Mouse (Mus musculus): Measurements from ENCODE around the gene Usp37. TPM values are rescaled to one million over a fixed set of nuclear protein-coding genes. Genes with fewer than 3 reads are reported as not detected.

The Usp37 gene
- total and polyA plus RNA-seq, 2 experiments from 2014 or later = 18.5 to 19.3 TPM

DNA sequence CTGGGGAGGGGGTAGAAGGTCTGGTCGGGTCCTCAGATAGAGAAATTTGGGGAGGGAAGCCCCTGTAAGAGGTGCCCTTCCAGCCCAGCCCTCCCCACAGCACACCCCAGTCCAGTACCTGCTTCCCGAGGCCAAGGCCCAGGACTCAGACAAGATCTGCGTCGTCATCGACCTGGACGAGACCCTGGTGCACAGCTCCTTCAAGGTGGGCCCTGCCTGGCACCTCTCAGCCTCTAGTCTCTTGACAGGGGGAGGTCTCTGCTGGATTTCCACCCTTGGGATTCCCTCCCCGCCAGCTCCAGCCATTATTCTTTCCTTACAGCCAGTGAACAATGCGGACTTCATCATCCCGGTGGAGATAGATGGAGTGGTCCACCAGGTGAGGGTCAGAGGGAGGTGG lies 150.4 kb downstream of the Usp37 start:
- 0 out of 2 replicates have a peak, but pooled peaks cover 13% of the 10 kb centered on the region for H3K27me3 ChIP-seq (ENCODE audit: insufficient read depth, low read length)
- H3K9ac ChIP-seq (replicated peaks; ENCODE audit: low read length, poor library complexity, severe bottlenecking) = no peak overlapping the region
- no peaks in the 10 kb centered on the region for H3K36me3 ChIP-seq (ENCODE audit: insufficient read depth, low read length)
- peaks cover 6% of the 10 kb centered on the region for H3K4me1 ChIP-seq (ENCODE audit: insufficient read depth, low read length)
- H3K4me3 ChIP-seq (ENCODE audit: low read depth, low read length) = no peak overlapping the region
- WGBS = 89% methylated on average over 9 of the region's 9 CpGs
- no peaks in the 10 kb centered on the region for H3K9me3 ChIP-seq (ENCODE audit: low read length)
- no peak overlapping the region for H3K27ac ChIP-seq (ENCODE audit: low read depth, low read length)
- ATAC-seq (ENCODE audit: low FRiP score) = no peak
- TF ChIP-seq CTCF (IDR thresholded peaks at IDR 0.05) = no peak
- no peak overlapping the region for H3K4me2 ChIP-seq (ENCODE audit: low read depth, low read length, poor library complexity, severe bottlenecking)
- DNase-seq (ENCODE audit: low spot score) = no peak

DNA sequence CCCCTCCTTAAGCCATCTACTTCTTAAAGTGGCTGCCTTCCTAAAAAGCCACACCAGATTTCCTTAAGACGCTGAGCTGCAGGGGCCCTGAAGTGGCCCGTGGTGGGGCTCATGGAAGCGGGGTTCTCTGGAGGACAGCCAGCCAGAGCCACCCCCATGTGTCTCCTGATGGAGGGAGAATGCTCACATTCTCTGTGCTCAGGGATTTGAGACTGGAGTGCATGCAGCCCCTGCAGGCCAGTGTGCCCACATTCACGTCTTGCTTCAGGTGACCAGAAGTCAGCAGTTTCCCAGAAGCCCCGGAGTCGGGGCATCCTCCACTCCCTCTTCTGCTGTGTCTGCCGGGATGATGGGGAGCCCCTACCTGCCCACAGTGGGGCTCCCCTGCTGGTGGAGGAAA lies 151.1 kb downstream of the Usp37 start:
- Histone ChIP-seq H3K4me2 (ENCODE audit: low read depth, low read length, poor library complexity, severe bottlenecking) (peak overlapping the region; percentile 97), H3K4me3 (ENCODE audit: low read depth, low read length) (peak overlapping the region; percentile 86; the same call in 1 of the 2 replicates), H3K27me3 (ENCODE audit: insufficient read depth, low read length) (0 out of 2 replicates have a peak, but pooled peaks cover 13% of the 10 kb centered on the region), H3K27ac (ENCODE audit: low read depth, low read length) (no peak overlapping the region), H3K4me1 (ENCODE audit: insufficient read depth, low read length) (peaks cover 6% of the 10 kb centered on the region), H3K9me3 (ENCODE audit: low read length) (no peaks in the 10 kb centered on the region), H3K9ac (replicated peaks; ENCODE audit: low read length, poor library complexity, severe bottlenecking) (0 out of 2 replicates have a peak overlapping the region, but pooled peaks have one; percentile 67), H3K36me3 (ENCODE audit: insufficient read depth, low read length) (no peaks in the 10 kb centered on the region)
- peak; percentile 1; the same call in 1 of the 2 replicates for TF ChIP-seq CTCF (IDR thresholded peaks at IDR 0.05)
- DNase-seq (ENCODE audit: low spot score) = no peak
- ATAC-seq (ENCODE audit: low FRiP score) = no peak
- 38% methylated on average over 7 of the region's 7 CpGs for WGBS

DNA sequence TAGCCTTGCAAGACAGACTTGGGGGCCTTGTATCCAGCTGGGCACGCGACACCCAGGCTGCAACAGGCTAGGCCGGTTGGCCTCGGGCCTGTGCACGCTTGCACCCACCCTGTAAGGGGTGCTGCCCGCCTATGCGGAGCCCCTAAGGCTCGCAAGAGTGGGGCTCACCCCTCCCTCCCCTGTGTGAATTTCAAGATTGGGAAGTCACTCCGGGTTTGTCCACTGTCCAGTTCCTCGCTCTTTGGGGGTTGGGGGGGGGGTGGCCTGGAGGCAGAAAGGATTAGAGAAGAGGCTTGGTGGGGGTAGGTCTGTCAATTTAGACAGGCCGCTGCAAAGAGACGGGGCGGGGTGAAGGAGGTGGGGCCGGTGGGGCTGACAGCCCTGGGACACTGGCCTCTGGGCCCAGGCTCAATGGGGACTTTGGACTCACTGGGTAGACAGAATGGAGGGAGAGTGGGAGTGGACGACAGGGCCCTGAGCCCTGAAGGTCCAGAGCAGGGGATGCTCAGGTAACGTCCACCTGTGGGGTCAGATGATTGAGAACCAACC lies 151.6 kb downstream of the Usp37 start:
- DNase-seq (ENCODE audit: low spot score) = no peak
- Histone ChIP-seq H3K4me3 (ENCODE audit: low read depth, low read length) (peak overlapping the region; percentile 86), H3K27ac (ENCODE audit: low read depth, low read length) (0 out of 2 replicates have a peak overlapping the region, but pooled peaks have one; percentile 76), H3K9ac (replicated peaks; ENCODE audit: low read length, poor library complexity, severe bottlenecking) (peak overlapping the region; percentile 67), H3K36me3 (ENCODE audit: insufficient read depth, low read length) (no peaks in the 10 kb centered on the region), H3K9me3 (ENCODE audit: low read length) (no peaks in the 10 kb centered on the region), H3K27me3 (ENCODE audit: insufficient read depth, low read length) (0 out of 2 replicates have a peak, but pooled peaks cover 13% of the 10 kb centered on the region), H3K4me1 (ENCODE audit: insufficient read depth, low read length) (peaks cover 6% of the 10 kb centered on the region), H3K4me2 (ENCODE audit: low read depth, low read length, poor library complexity, severe bottlenecking) (peak overlapping the region; percentile 97)
- WGBS = 1% methylated on average over 15 of the region's 16 CpGs
- TF ChIP-seq CTCF (IDR thresholded peaks at IDR 0.05) = no peak
- ATAC-seq (ENCODE audit: low FRiP score) = 0 out of 2 replicates have a peak, but pooled peaks have one; percentile 14

DNA sequence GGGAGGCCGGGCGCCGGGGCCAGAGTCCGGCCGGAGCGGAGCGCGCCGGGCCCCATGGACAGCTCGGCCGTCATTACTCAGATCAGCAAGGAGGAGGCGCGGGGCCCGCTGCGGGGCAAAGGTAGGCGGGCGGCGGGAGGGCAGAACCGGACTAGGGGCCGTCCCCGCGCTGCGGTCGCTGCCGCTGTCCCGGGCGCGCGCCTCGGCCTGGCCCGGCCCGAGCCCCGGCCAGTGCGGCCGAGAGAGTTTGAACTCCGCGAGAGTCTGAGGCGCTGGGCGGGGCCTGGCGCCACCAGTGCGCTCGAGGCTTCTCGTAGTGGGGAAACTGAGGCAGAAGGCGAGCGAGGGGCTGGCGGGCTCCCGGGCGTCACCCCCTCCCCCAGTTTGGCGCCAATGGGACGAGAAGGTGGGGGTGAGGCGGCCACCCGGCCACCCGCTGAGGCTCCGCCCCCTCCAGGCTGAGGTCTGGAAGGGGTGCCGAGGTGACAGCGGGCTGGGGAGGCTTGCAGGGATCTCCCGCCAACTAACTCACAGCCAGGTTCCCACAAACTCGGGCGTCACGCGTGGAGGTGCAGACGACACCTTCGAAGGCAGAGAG lies 152.1 kb downstream of the Usp37 start:
- Histone ChIP-seq H3K27me3 (ENCODE audit: insufficient read depth, low read length) (0 out of 2 replicates have a peak, but pooled peaks cover 13% of the 10 kb centered on the region), H3K27ac (ENCODE audit: low read depth, low read length) (peak overlapping the region; percentile 76), H3K4me2 (ENCODE audit: low read depth, low read length, poor library complexity, severe bottlenecking) (peak overlapping the region; percentile 97), H3K36me3 (ENCODE audit: insufficient read depth, low read length) (no peaks in the 10 kb centered on the region), H3K9me3 (ENCODE audit: low read length) (no peaks in the 10 kb centered on the region), H3K4me1 (ENCODE audit: insufficient read depth, low read length) (peaks cover 6% of the 10 kb centered on the region), H3K9ac (replicated peaks; ENCODE audit: low read length, poor library complexity, severe bottlenecking) (peak overlapping the region; percentile 67), H3K4me3 (ENCODE audit: low read depth, low read length) (peak overlapping the region; percentile 86)
- DNase-seq (ENCODE audit: low spot score) = peak; percentile 11
- peak; percentile 47 for ATAC-seq (ENCODE audit: low FRiP score)
- TF ChIP-seq CTCF (IDR thresholded peaks at IDR 0.05) = no peak
- under 1% methylated on average over 28 of the region's 63 CpGs for WGBS

DNA sequence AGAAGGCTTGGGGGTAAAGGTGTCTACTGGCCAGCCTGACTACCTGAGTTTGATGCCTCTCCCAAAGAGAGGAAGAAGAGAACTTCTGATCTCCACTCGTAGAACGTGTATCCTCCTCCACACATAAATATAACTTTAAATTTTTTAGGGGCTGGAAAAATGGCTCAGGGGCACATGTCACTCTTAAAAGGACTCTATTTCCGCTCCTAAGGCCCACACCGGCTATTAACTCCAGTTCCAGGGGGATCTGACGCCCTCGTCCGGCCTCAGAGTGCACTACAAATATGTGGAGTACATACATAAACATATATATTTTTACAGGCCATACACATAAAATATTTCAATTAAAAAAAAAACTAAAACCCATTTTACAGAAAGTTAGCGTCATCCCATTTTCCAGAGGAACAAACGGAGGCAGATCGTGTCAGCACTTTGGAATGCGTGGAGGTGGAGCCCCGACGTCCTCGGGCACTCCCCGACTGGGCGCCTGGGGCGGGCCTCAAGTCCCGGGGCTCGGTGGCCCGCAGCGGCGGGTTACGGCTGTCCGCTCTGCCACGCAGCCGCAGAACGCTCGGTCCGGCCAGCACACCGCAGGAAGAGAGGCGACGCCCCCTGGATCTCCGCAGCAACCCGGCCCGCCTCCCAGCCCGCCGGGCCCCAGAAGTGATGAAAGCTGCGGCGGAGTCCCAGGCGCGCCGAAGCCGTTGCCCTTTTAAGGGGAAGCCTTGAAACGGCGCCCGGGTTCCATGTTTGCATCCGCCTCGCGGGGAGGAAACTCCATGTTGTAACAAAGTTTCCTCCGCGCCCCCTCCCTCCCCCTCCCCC lies 152.9 kb downstream of the Usp37 start, which contains the start of gene Ctdsp1:
Gene Ctdsp1, plus strand, starts transcription at position 586 of the 825 bp plus-strand sequence.
- H3K27ac ChIP-seq (ENCODE audit: low read depth, low read length) = peak within 1 kb of the TSS; percentile 76
- 0 out of 2 replicates have a peak, but pooled peaks cover 13% of the 10 kb centered on the region for H3K27me3 ChIP-seq (ENCODE audit: insufficient read depth, low read length)
- ATAC-seq (ENCODE audit: low FRiP score) (peak; percentile 79), DNase-seq (ENCODE audit: low spot score) (peak; percentile 98)
- H3K4me2 ChIP-seq (ENCODE audit: low read depth, low read length, poor library complexity, severe bottlenecking) = peak within 1 kb of the TSS; percentile 97
- WGBS = 3% methylated on average over 50 of the region's 51 CpGs
- H3K36me3 ChIP-seq (ENCODE audit: insufficient read depth, low read length) = no peaks in the 10 kb centered on the region
- TF ChIP-seq CTCF (IDR thresholded peaks at IDR 0.05) = no peak; the same call in 1 of the 2 replicates
- H3K9ac ChIP-seq (replicated peaks; ENCODE audit: low read length, poor library complexity, severe bottlenecking) = peak within 1 kb of the TSS; percentile 67
- peak within 1 kb of the TSS; percentile 86 for H3K4me3 ChIP-seq (ENCODE audit: low read depth, low read length)
- no peaks in the 10 kb centered on the region for H3K9me3 ChIP-seq (ENCODE audit: low read length)
- peaks cover 6% of the 10 kb centered on the region for H3K4me1 ChIP-seq (ENCODE audit: insufficient read depth, low read length)

Data from midbrain, postnatal 0 days (tissue).